Mouse (Mus musculus) liver, postnatal 0 days (tissue): ENCODE results near the gene Socs5. TPM values are rescaled to one million over a fixed set of nuclear protein-coding genes. Genes with fewer than 3 reads are reported as not detected.
A peak's percentile ranks its signal among the peaks of the same experiment; 100 is the strongest.

Experiments used
- ATAC-seq: fragments of 200-750 bp; cut with Nextera tagmentation; 2 replicates; pipeline ENCODE4 v1.8.0; 2017; ENCODE audit warnings: mild to moderate bottlenecking, moderate library complexity
- DNase-seq: peaks from one replicate; pipeline ENCODE4 v3.0.0-alpha.2; 2016
- H3K27ac ChIP-seq: fragments of 300-500 bp; sonication (generic); 2 replicates; pipeline ENCODE4 v1.5.1; 2014; ENCODE audit warnings: antibody characterized with exemption, moderate library complexity, mild to moderate bottlenecking, low read depth
- H3K27me3 ChIP-seq: fragments of 300-500 bp; sonication (generic); 2 replicates; pipeline ENCODE4 v1.6.1; 2014; ENCODE audit warnings: low read length, control low read depth, mixed read lengths; ENCODE audit not compliant: insufficient read depth
- H3K36me3 ChIP-seq: fragments of 300-500 bp; sonication (generic); replicated peaks from 2 replicates; pipeline ENCODE4 v1.6.1; 2014; ENCODE audit warnings: mild to moderate bottlenecking, control low read depth, low read length, moderate library complexity, mixed read lengths; ENCODE audit not compliant: insufficient read depth
- H3K4me1 ChIP-seq: fragments of 300-500 bp; sonication (generic); 2 replicates; pipeline ENCODE4 v1.6.1; 2014; ENCODE audit warnings: antibody characterized with exemption, mild to moderate bottlenecking, control low read depth; ENCODE audit not compliant: insufficient read depth
- H3K4me2 ChIP-seq: fragments of 300-500 bp; sonication (generic); 2 replicates; pipeline ENCODE4 v1.6.1; 2014; ENCODE audit warnings: low read depth, mild to moderate bottlenecking, low read length, moderate library complexity, mixed read lengths
- H3K4me3 ChIP-seq: fragments of 300-500 bp; sonication (generic); 2 replicates; pipeline ENCODE4 v1.5.1; 2014; ENCODE audit warnings: low read depth, low read length
- H3K9ac ChIP-seq: fragments of 300-500 bp; sonication (generic); replicated peaks from 2 replicates; pipeline ENCODE4 v1.6.1; 2014; ENCODE audit warnings: mild to moderate bottlenecking, moderate library complexity
- H3K9me3 ChIP-seq: fragments of 300-500 bp; sonication (generic); 2 replicates; pipeline ENCODE4 v1.6.1; 2016; ENCODE audit warnings: mild to moderate bottlenecking, control low read depth, low read length, mixed read lengths
- CTCF ChIP-seq: sonication (generic); IDR thresholded peaks from 2 replicates; pipeline ENCODE4 v1.5.1; 2016; ENCODE audit warnings: antibody characterized with exemption, low read depth
- EP300 ChIP-seq: IDR thresholded peaks from 2 replicates; pipeline ENCODE4 v1.6.1; 2016; ENCODE audit warnings: antibody characterized with exemption, low read depth, mild to moderate bottlenecking
- WGBS: fragments of 180-500 bp; shearing (Covaris S2); extraction: QIAGEN DNeasy Blood & Tissue Kit; methylation state at CpG from one replicate; pipeline ENCODE4 v1.1.7; 2014; ENCODE audit not compliant: insufficient replicate concordance; 5-methylcytosine and 5-hydroxymethylcytosine counted together
- polyA plus RNA-seq: library from polyadenylated mRNA; unstranded; fragments of >200 nt; fragmentation: Nextera tagmentation; extraction: Ambion mirVana; gene quantifications from 2 replicates; pipeline ENCODE4 v1.2.1, GENCODE M21; 2015

The Socs5 gene
- polyA plus RNA-seq, 1 experiment from 2014 or later = 1.4 TPM

DNA sequence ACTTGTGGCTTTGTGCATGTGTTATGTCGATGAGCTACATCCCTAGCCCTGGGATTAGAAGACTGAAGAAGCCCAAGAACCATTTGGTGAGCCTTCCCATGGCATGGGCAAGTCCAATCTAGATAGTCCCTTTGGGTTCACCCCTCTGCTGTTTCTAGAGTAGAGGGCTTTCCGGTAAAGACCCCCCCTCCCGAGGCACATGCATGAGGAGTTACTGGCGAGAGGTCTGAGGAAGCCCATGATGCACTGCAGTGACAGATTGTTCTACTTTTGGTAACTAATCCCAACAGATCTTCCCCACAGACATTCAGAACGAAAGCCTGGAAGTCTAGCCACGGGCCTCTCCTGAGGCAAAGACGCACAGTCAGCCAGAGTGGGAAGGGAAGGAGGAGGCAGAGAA is 18.2 kb upstream of the Socs5 start:
- H3K36me3 ChIP-seq = no peaks in the 10 kb centered on the region
- no peak for DNase-seq
- ATAC-seq = no peak
- 83% methylated on average over 7 of the region's 7 CpGs for WGBS
- no peaks in the 10 kb centered on the region for H3K27me3 ChIP-seq
- no peak for TF ChIP-seq CTCF
- no peak overlapping the region for H3K4me3 ChIP-seq
- no peak overlapping the region for H3K27ac ChIP-seq
- H3K4me1 ChIP-seq = no peaks in the 10 kb centered on the region
- no peak overlapping the region for H3K9ac ChIP-seq
- H3K9me3 ChIP-seq = no peaks in the 10 kb centered on the region
- no peak overlapping the region for H3K4me2 ChIP-seq

DNA sequence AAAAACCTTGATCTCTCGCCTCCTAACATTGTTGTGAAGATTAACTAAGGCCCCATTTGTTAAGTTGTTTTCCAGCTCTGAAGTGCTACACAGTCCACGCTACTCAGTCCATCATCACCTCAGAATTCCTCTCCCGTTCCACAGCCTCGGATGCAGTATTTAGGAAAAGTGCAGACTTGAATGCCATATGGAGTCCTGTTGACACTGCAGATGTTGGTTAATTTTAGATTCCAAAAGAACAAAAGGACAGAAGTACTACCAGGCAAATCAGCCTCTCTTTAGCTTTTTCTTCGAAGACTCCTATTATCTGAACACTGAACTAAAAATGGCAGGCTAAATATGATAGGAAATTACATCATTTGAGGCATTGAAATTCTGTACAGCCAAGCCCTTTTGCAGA is 14.4 kb upstream of the Socs5 start:
- no peak for ATAC-seq
- WGBS = 77% methylated on average over 5 of the region's 5 CpGs

DNA sequence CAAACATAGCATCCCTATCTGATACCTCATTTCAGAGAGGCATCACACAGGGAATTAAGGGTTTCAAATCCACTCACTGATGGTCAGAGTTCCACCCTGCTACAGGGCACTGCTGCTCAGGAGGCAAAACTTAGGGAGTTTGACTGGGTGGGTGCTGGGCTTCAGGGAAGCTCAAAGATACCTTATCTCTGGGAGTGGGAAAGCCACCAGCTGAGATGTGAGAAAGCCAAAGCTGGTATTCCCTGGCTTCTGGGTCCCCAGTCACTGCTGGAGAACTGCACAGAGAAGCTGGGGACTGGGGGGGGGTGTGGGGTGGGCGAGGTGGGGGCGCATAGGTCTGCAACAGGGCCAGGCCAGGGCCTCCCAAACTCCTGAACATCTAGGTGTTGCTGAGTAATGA is 10.5 kb upstream of the Socs5 start:
- ATAC-seq (no peak), DNase-seq (no peak)
- H3K27ac ChIP-seq = no peak overlapping the region
- H3K4me1 ChIP-seq = no peaks in the 10 kb centered on the region
- H3K4me2 ChIP-seq = no peak overlapping the region
- no peaks in the 10 kb centered on the region for H3K36me3 ChIP-seq
- TF ChIP-seq EP300 = no peak
- no peak for TF ChIP-seq CTCF
- H3K9me3 ChIP-seq = no peaks in the 10 kb centered on the region
- H3K9ac ChIP-seq = no peak overlapping the region
- whole genome bisulfite sequencing = 69% methylated on average over 2 of the region's 2 CpGs
- H3K27me3 ChIP-seq = no peaks in the 10 kb centered on the region
- no peak overlapping the region for H3K4me3 ChIP-seq

More for the DNA sequence above, 14.4 kb upstream of the Socs5 start:
- no peak overlapping the region for H3K27ac ChIP-seq
- no peaks in the 10 kb centered on the region for H3K36me3 ChIP-seq
- H3K9me3 ChIP-seq = no peaks in the 10 kb centered on the region
- DNase-seq = no peak
- TF ChIP-seq CTCF = no peak
- no peak for TF ChIP-seq EP300
- H3K4me2 ChIP-seq = no peak overlapping the region
- no peaks in the 10 kb centered on the region for H3K4me1 ChIP-seq
- no peak overlapping the region for H3K4me3 ChIP-seq
- no peaks in the 10 kb centered on the region for H3K27me3 ChIP-seq
- H3K9ac ChIP-seq = no peak overlapping the region

DNA sequence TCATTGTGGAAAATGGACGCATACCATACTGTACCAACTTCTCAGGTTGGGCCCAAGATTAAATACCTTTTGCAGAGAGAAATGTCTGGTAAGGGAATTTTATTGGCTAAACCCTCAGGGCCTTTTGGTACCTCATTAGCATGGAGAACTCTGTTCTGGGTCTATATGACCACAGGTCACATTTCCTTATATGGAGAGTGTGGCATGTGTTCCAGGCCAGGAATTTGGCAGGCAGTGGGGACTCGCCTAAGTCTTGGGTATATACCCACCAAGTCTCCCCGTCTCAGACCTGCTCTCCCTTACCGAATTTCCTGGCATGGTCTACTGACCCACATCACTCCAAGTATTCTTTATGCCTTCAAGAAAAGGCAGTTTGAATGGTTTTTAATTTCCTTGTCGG is 9.9 kb upstream of the Socs5 start:
- TF ChIP-seq EP300 (no peak), CTCF (no peak)
- Histone ChIP-seq H3K36me3 (no peaks in the 10 kb centered on the region), H3K4me3 (no peak overlapping the region), H3K4me1 (peaks cover 1% of the 10 kb centered on the region; the same call in 1 of the 2 replicates), H3K9ac (no peak overlapping the region), H3K27me3 (no peaks in the 10 kb centered on the region), H3K4me2 (no peak overlapping the region), H3K27ac (no peak overlapping the region), H3K9me3 (no peaks in the 10 kb centered on the region)
- WGBS = 78% methylated on average over 5 of the region's 5 CpGs
- DNase-seq (no peak), ATAC-seq (no peak)

DNA sequence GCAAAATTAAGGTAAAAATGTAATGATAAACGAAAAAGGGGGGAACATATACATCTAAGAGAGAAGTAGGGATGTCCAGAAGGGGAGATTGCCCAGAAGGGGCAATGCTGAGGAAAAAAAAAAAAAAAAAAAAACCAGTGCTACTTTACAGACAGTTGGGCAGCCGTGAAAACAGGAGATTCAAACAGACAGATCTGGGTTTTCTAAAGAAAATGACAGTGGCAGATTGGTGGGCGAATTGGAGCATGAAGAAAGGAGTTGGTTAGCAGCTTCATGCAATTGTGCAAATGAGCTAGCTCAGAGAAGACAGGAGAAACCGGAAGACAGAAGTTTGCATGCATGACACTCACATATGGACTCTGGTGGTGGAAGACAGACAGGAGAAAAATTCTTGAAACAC is 6.5 kb upstream of the Socs5 start:
- WGBS = 71% methylated on average over 4 of the region's 4 CpGs

DNA sequence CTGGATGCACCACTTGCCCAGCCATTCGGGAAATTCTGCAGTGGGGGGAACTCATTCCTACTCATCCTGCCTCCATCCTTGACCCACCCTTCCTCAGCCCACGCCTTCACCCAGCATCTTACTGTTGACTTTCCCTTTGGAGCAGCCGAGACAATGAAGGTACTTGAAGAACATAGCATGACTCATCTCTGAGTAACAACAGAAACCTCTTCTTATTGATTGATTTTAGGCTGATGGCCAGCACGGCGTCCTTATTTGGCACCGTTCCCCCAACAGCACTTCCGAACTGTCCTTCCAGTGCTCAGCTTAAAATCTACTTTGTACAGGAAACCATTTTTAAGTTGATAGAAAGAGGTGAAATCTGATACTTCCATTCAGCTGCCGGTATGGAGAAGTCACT is 4.8 kb upstream of the Socs5 start:
- no peak for TF ChIP-seq EP300
- no peak for TF ChIP-seq CTCF
- peaks cover 24% of the 10 kb centered on the region for H3K4me1 ChIP-seq
- peak overlapping the region; percentile 30; the same call in 1 of the 2 replicates for H3K4me2 ChIP-seq
- no peak overlapping the region for H3K9ac ChIP-seq
- H3K27me3 ChIP-seq = no peaks in the 10 kb centered on the region
- H3K36me3 ChIP-seq = no peaks in the 10 kb centered on the region
- no peak overlapping the region for H3K4me3 ChIP-seq
- DNase-seq (no peak), ATAC-seq (no peak)
- 38% methylated on average over 8 of the region's 8 CpGs for WGBS
- H3K9me3 ChIP-seq = no peaks in the 10 kb centered on the region
- no peak overlapping the region for H3K27ac ChIP-seq

More for the DNA sequence above, 6.5 kb upstream of the Socs5 start:
- no peak for ATAC-seq
- Histone ChIP-seq H3K9me3 (no peaks in the 10 kb centered on the region), H3K4me1 (peaks cover 17% of the 10 kb centered on the region), H3K27me3 (no peaks in the 10 kb centered on the region), H3K4me3 (no peak overlapping the region), H3K9ac (no peak overlapping the region), H3K27ac (no peak overlapping the region), H3K36me3 (no peaks in the 10 kb centered on the region), H3K4me2 (no peak overlapping the region)
- TF ChIP-seq EP300 (no peak), CTCF (no peak)
- DNase-seq = no peak

DNA sequence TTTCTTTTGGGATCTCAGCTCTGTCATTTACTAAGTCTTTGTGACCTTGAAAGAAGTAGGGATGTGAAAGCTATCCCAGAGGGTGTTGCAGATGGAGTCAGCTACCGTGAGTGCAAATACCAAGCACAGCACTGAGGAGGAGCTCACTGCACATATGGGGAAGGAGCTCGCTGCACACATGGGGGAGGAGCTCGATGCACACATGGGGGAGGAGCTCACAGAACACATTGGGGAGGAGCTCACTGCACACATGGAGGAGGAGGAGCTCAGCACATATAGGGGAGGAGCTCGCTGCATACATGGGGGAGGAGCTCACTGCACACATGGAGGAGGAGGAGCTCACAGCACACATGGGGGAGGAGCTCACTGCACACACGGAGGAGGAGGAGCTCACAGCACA is 4.4 kb upstream of the Socs5 start:
- Histone ChIP-seq H3K4me3 (no peak overlapping the region), H3K36me3 (no peaks in the 10 kb centered on the region), H3K4me1 (peaks cover 25% of the 10 kb centered on the region), H3K9me3 (no peaks in the 10 kb centered on the region), H3K4me2 (peak overlapping the region; percentile 30; the same call in 1 of the 2 replicates), H3K27me3 (no peaks in the 10 kb centered on the region), H3K9ac (no peak overlapping the region), H3K27ac (no peak overlapping the region)
- TF ChIP-seq CTCF = no peak
- TF ChIP-seq EP300 = no peak
- ATAC-seq (no peak), DNase-seq (no peak)
- 52% methylated on average over 5 of the region's 5 CpGs for WGBS
